Mouse (Mus musculus): ENCODE data around the gene Acer1.

DNA sequence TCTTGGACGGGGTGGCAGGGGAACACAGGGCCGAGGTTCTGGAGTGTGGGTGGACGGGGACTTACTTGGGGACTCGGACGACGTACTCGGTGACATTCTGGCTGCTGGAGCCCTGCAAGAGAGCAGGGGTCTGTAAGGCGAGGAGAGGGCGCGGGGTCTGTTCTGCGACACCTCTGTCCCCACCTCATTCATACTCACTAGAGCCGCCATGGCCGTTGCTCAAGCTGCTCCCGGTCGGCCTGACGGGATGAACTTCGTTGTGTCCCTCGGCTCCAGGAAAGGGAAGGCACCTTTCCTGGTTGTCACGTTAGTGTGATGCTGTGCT, 28.9 kb upstream of the Acer1 start:
- no peak for TF ChIP-seq CTCF (IDR thresholded peaks at IDR 0.05; ENCODE audit: control insufficient read depth, insufficient read depth, low read length)
- no peak for TF ChIP-seq POLR2A (IDR thresholded peaks at IDR 0.05; ENCODE audit: borderline replicate concordance, control insufficient read depth, low read depth, low read length)
